Mouse (Mus musculus): Measurements from ENCODE around the gene Sept7.

- TF ChIP-seq POLR2A (IDR thresholded peaks at IDR 0.05; ENCODE audit: low read depth, low read length) (no peak), CTCF (IDR thresholded peaks at IDR 0.05; ENCODE audit: extremely low read depth, insufficient read length, insufficient replicate concordance, low read depth, low read length) (no peak)
Measured at GRCm38 (mm10) chr9:25337436-25338198, 85.4 kb downstream of the Sept7 start.

Data from small intestine, adult 2 months (tissue).